Mouse (Mus musculus): ENCODE results near the gene Ndufaf2. TPM values are rescaled to one million over a fixed set of nuclear protein-coding genes. Genes with fewer than 3 reads are reported as not detected.
A peak's percentile ranks its signal among the peaks of the same experiment; 100 is the strongest.

The Ndufaf2 gene
- polyA plus RNA-seq, 1 experiment from 2014 or later, result 57.1 TPM

DNA sequence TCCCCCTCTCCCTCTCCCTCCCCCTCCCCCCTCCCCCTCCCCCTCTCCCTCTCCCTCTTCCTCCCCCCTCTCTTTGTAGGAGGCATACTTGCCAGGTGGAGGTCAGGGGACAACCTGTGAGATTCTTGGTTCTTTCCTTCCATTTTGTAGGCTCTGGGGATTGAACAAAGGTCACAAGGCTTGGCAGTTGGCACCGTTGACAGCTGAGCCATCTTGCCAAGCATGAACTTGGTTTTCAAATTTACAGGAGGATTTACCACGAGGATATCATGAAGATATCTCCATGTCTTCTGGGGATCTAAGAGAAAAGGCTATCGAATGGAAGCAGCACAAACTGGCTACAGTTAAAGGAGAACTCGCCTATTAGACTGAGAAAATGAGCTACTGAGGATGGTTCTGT, 196.9 kb downstream of the Ndufaf2 start:
- Histone ChIP-seq H3K4me3 (replicated peaks; ENCODE audit: low read length) (no peak overlapping the region), H3K4me2 (ENCODE audit: low read depth, low read length) (no peak overlapping the region), H3K9ac (ENCODE audit: low read length) (no peak overlapping the region), H3K27me3 (ENCODE audit: control insufficient read depth, insufficient read depth, low read length) (no peaks in the 10 kb centered on the region), H3K9me3 (replicated peaks; ENCODE audit: control insufficient read depth, low read length) (no peaks in the 10 kb centered on the region), H3K27ac (ENCODE audit: low read length) (peak overlapping the region; percentile 84), H3K36me3 (ENCODE audit: control insufficient read depth, insufficient read depth, low read length) (no peaks in the 10 kb centered on the region), H3K4me1 (ENCODE audit: control insufficient read depth, insufficient read depth, low read length) (peaks cover 28% of the 10 kb centered on the region)
- 64% methylated on average over 4 of the region's 4 CpGs for WGBS
- ATAC-seq (ENCODE audit: insufficient read depth, low FRiP score), result no peak

DNA sequence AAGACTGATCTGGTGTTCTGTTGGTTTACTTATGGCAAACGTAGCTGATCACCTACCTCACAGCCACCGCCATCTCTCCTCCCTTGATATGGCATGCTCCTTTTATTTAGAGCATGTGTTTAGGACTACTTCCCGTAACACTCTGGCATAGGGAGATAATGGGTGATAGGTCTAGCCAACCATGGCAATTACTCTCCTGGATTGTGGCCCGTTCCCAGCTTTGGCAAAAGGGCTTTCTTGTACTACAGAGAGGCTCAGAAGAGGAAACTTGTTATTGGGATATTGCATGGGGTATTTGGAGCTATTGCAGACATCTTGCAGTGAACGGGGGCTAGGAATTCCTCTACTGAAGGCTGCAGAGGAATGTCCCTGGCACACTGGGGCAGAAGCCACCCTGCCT, 197.9 kb downstream of the Ndufaf2 start:
- ATAC-seq (ENCODE audit: insufficient read depth, low FRiP score), result no peak
- Histone ChIP-seq H3K4me3 (replicated peaks; ENCODE audit: low read length) (no peak overlapping the region), H3K9ac (ENCODE audit: low read length) (no peak overlapping the region), H3K27ac (ENCODE audit: low read length) (no peak overlapping the region), H3K36me3 (ENCODE audit: control insufficient read depth, insufficient read depth, low read length) (no peaks in the 10 kb centered on the region), H3K4me1 (ENCODE audit: control insufficient read depth, insufficient read depth, low read length) (peaks cover 36% of the 10 kb centered on the region), H3K4me2 (ENCODE audit: low read depth, low read length) (no peak overlapping the region), H3K27me3 (ENCODE audit: control insufficient read depth, insufficient read depth, low read length) (no peaks in the 10 kb centered on the region), H3K9me3 (replicated peaks; ENCODE audit: control insufficient read depth, low read length) (no peaks in the 10 kb centered on the region)
- 92% methylated on average over 5 of the region's 5 CpGs for WGBS

DNA sequence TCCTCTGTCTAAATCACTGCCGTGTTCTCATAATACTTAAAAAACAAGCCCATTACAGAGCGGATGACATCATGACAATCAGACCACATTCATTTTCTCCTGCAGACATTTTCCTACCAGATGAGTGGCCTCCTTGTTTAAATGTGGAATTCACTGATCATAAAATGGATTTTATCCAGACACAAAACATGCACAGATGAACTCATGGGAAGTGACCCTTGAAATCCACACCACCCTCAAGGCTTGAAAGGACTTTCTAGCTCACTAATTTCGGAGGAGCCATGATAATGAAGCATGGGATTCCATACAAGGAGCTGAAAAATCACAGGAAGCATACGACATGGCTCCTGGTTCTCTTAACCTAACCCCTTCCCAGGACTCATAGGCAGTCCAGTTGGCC, 198.5 kb downstream of the Ndufaf2 start:
- WGBS, result 71% methylated on average over 4 of the region's 4 CpGs
- Histone ChIP-seq H3K4me3 (replicated peaks; ENCODE audit: low read length) (no peak overlapping the region), H3K4me1 (ENCODE audit: control insufficient read depth, insufficient read depth, low read length) (peaks cover 39% of the 10 kb centered on the region), H3K9ac (ENCODE audit: low read length) (no peak overlapping the region), H3K27me3 (ENCODE audit: control insufficient read depth, insufficient read depth, low read length) (no peaks in the 10 kb centered on the region), H3K27ac (ENCODE audit: low read length) (no peak overlapping the region), H3K4me2 (ENCODE audit: low read depth, low read length) (no peak overlapping the region), H3K36me3 (ENCODE audit: control insufficient read depth, insufficient read depth, low read length) (no peaks in the 10 kb centered on the region), H3K9me3 (replicated peaks; ENCODE audit: control insufficient read depth, low read length) (no peaks in the 10 kb centered on the region)
- no peak for ATAC-seq (ENCODE audit: insufficient read depth, low FRiP score)

DNA sequence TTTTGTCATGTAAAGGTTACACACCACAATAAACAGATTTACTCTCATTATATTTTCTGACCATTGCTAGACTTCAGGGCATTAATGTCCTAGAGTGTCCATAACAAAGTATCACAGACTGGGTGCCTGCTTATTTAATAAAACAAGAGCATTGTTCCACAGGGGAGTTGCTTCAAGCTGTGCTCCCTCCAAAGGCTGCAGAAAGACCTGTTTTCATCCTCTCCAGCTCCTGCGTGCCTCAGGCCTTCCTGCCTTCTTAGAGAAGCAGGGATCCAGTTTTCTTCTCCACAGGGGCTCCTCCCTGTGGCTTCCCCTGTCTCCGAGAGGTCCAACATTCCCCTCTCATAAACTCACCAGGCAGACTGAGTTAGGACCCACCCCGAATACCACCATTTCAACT, 202.2 kb downstream of the Ndufaf2 start:
- no peak overlapping the region for H3K9ac ChIP-seq (ENCODE audit: low read length)
- no peak for ATAC-seq (ENCODE audit: insufficient read depth, low FRiP score)
- peaks cover 34% of the 10 kb centered on the region for H3K4me1 ChIP-seq (ENCODE audit: control insufficient read depth, insufficient read depth, low read length)
- H3K4me2 ChIP-seq (ENCODE audit: low read depth, low read length), result no peak overlapping the region
- no peaks in the 10 kb centered on the region for H3K9me3 ChIP-seq (replicated peaks; ENCODE audit: control insufficient read depth, low read length)
- H3K36me3 ChIP-seq (ENCODE audit: control insufficient read depth, insufficient read depth, low read length), result no peaks in the 10 kb centered on the region
- 27% methylated on average over 3 of the region's 3 CpGs for WGBS
- H3K27me3 ChIP-seq (ENCODE audit: control insufficient read depth, insufficient read depth, low read length), result no peaks in the 10 kb centered on the region
- H3K27ac ChIP-seq (ENCODE audit: low read length), result peak overlapping the region; percentile 69
- H3K4me3 ChIP-seq (replicated peaks; ENCODE audit: low read length), result no peak overlapping the region

- Histone ChIP-seq H3K4me1 (ENCODE audit: control insufficient read depth, insufficient read depth, low read length) (peaks cover 30% of the 10 kb centered on the region), H3K27ac (ENCODE audit: low read length) (peak overlapping the region; percentile 72), H3K36me3 (ENCODE audit: control insufficient read depth, insufficient read depth, low read length) (no peaks in the 10 kb centered on the region), H3K4me3 (replicated peaks; ENCODE audit: low read length) (no peak overlapping the region), H3K4me2 (ENCODE audit: low read depth, low read length) (no peak overlapping the region), H3K9ac (ENCODE audit: low read length) (no peak overlapping the region), H3K9me3 (replicated peaks; ENCODE audit: control insufficient read depth, low read length) (no peaks in the 10 kb centered on the region), H3K27me3 (ENCODE audit: control insufficient read depth, insufficient read depth, low read length) (no peaks in the 10 kb centered on the region)
- whole genome bisulfite sequencing, result 31% methylated on average over 13 of the region's 18 CpGs
- peak; percentile 67 for ATAC-seq (ENCODE audit: insufficient read depth, low FRiP score)
Observed at GRCm38 (mm10) chr13:107955327-107956110, 202.9 kb downstream of the Ndufaf2 start.

GRCm38 (mm10) chr13:107954445-107955261, 203.8 kb downstream of the Ndufaf2 start:
- H3K27me3 ChIP-seq (ENCODE audit: control insufficient read depth, insufficient read depth, low read length), result no peaks in the 10 kb centered on the region
- H3K9me3 ChIP-seq (replicated peaks; ENCODE audit: control insufficient read depth, low read length), result no peaks in the 10 kb centered on the region
- WGBS, result 34% methylated on average over 16 of the region's 16 CpGs
- no peak overlapping the region for H3K4me3 ChIP-seq (replicated peaks; ENCODE audit: low read length)
- H3K9ac ChIP-seq (ENCODE audit: low read length), result 0 out of 2 replicates have a peak overlapping the region, but pooled peaks have one; percentile 43
- no peaks in the 10 kb centered on the region for H3K36me3 ChIP-seq (ENCODE audit: control insufficient read depth, insufficient read depth, low read length)
- peaks cover 28% of the 10 kb centered on the region for H3K4me1 ChIP-seq (ENCODE audit: control insufficient read depth, insufficient read depth, low read length)
- no peak for ATAC-seq (ENCODE audit: insufficient read depth, low FRiP score)
- H3K27ac ChIP-seq (ENCODE audit: low read length), result peak overlapping the region; percentile 73
- no peak overlapping the region for H3K4me2 ChIP-seq (ENCODE audit: low read depth, low read length)

DNA sequence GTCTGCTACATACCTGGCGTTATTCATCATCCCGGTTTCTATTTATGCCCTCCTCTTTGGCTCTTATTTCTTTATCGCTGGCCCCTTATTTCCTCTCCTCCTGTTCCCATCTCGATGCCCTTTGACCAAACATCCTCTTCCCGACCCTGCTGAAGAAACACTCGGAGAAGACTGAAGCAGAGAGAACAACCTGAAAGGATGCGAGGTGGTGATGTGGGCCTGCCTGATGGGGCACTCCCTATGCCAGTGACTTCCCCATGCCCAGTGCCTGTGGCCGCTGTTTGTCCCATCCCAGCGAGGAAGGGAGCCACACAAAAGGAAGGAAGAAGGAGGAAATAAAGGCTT, 204.4 kb downstream of the Ndufaf2 start:
- Histone ChIP-seq H3K4me2 (ENCODE audit: low read depth, low read length) (no peak overlapping the region), H3K9ac (ENCODE audit: low read length) (no peak overlapping the region), H3K4me1 (ENCODE audit: control insufficient read depth, insufficient read depth, low read length) (peaks cover 27% of the 10 kb centered on the region), H3K27me3 (ENCODE audit: control insufficient read depth, insufficient read depth, low read length) (no peaks in the 10 kb centered on the region), H3K9me3 (replicated peaks; ENCODE audit: control insufficient read depth, low read length) (no peaks in the 10 kb centered on the region), H3K27ac (ENCODE audit: low read length) (peak overlapping the region; percentile 73), H3K4me3 (replicated peaks; ENCODE audit: low read length) (no peak overlapping the region), H3K36me3 (ENCODE audit: control insufficient read depth, insufficient read depth, low read length) (no peaks in the 10 kb centered on the region)
- 40% methylated on average over 9 of the region's 9 CpGs for WGBS
- no peak for ATAC-seq (ENCODE audit: insufficient read depth, low FRiP score)

Other genes starting within 250 kb of the Ndufaf2 start
- 64.4 and 69.3 TPM in 2 replicates for gene Smim15, start 114.2 kb downstream of the Ndufaf2 start, polyA plus RNA-seq (2015; fragmentation: Nextera tagmentation; extraction: Ambion mirVana)
- gene Ercc8, start 108 bp upstream of the Ndufaf2 start, polyA plus RNA-seq (2015; fragmentation: Nextera tagmentation; extraction: Ambion mirVana), result 14.5 and 15.9 TPM in 2 replicates
- 28.4 and 38.5 TPM in 2 replicates for gene Elovl7, start 55.8 kb upstream of the Ndufaf2 start, polyA plus RNA-seq (2015; fragmentation: Nextera tagmentation; extraction: Ambion mirVana)
- 6.8 and 8.2 TPM in 2 replicates for gene Depdc1b, start 157.7 kb upstream of the Ndufaf2 start, polyA plus RNA-seq (2015; fragmentation: Nextera tagmentation; extraction: Ambion mirVana)